Mouse (Mus musculus) stomach, postnatal 0 days (tissue): ENCODE measurements at regions not wholly inside any gene's neighbourhood (a gene's known extent, or its start where the extent isn't known, plus 50 kb on each side); places are given as distances from the start of the nearest gene placed in this dataset.

Experiments used
- CTCF ChIP-seq: IDR thresholded peaks from 2 replicates; pipeline ENCODE4 v1.5.1; 2016; ENCODE audit warnings: antibody characterized with exemption, low read depth, mild to moderate bottlenecking, moderate library complexity
- EP300 ChIP-seq: optimal IDR thresholded peaks from 2 replicates; pipeline ENCODE3; 2016; ENCODE audit warnings: antibody characterized with exemption

- no peak for TF ChIP-seq CTCF
- no peak for TF ChIP-seq EP300
Measured at GRCm38 (mm10) chr10:116649287-116649686, 68.0 kb upstream of the Cnot2 start.
